Mouse (Mus musculus) heart, postnatal 0 days (tissue): ENCODE data around the gene Xpnpep3. TPM values are rescaled to one million over a fixed set of nuclear protein-coding genes. Genes with fewer than 3 reads are reported as not detected.
A peak's percentile ranks its signal among the peaks of the same experiment; 100 is the strongest.
"Not testable (repeated sequence)": the region's sequence is repeated elsewhere in the genome, so short reads cannot be mapped to it uniquely, and the experiment has no call there.

ENCODE experiments used
- ATAC-seq: fragments of 200-750 bp; cut with Nextera tagmentation; 2 replicates; pipeline ENCODE4 v1.8.0; 2017; ENCODE audit warnings: low read depth, moderate number of reproducible peaks, moderate library complexity; ENCODE audit not compliant: insufficient read depth
- DNase-seq: peaks from one replicate; pipeline ENCODE4 v3.0.0-alpha.2; 2016; ENCODE audit warnings: low spot score
- H3K27ac ChIP-seq: fragments of 300-500 bp; sonication (generic); 2 replicates; pipeline ENCODE4 v1.5.1; 2014; ENCODE audit warnings: low read depth, mild to moderate bottlenecking
- H3K27me3 ChIP-seq: fragments of 300-500 bp; sonication (generic); 2 replicates; pipeline ENCODE4 v1.6.1; 2014; ENCODE audit warnings: low read length, mixed read lengths; ENCODE audit not compliant: control insufficient read depth, insufficient read depth
- H3K36me3 ChIP-seq: fragments of 300-500 bp; sonication (generic); replicated peaks from 2 replicates; pipeline ENCODE4 v1.6.1; 2014; ENCODE audit warnings: low read length, mixed read lengths; ENCODE audit not compliant: control insufficient read depth, insufficient read depth
- H3K4me1 ChIP-seq: fragments of 300-500 bp; sonication (generic); 2 replicates; pipeline ENCODE4 v1.6.1; 2014; ENCODE audit warnings: antibody characterized with exemption; ENCODE audit not compliant: control insufficient read depth, insufficient read depth
- H3K4me2 ChIP-seq: fragments of 300-500 bp; sonication (generic); 2 replicates; pipeline ENCODE4 v1.6.1; 2014; ENCODE audit warnings: low read depth, mild to moderate bottlenecking, low read length, moderate library complexity
- H3K4me3 ChIP-seq: fragments of 300-500 bp; sonication (generic); 2 replicates; pipeline ENCODE4 v1.5.1; 2014; ENCODE audit warnings: low read depth, low read length
- H3K9ac ChIP-seq: fragments of 300-500 bp; sonication (generic); replicated peaks from 2 replicates; pipeline ENCODE4 v1.6.1; 2014; ENCODE audit warnings: low read depth, low read length, mixed read lengths
- H3K9me3 ChIP-seq: fragments of 300-500 bp; sonication (generic); replicated peaks from 2 replicates; pipeline ENCODE4 v1.6.1; 2016; ENCODE audit warnings: low read length; ENCODE audit not compliant: control insufficient read depth
- CTCF ChIP-seq: IDR thresholded peaks from 2 replicates; pipeline ENCODE4 v1.5.1; 2016; ENCODE audit warnings: antibody characterized with exemption, control low read depth, low read depth
- EP300 ChIP-seq: IDR thresholded peaks from 2 replicates; pipeline ENCODE4 v1.6.1; 2016; ENCODE audit warnings: antibody characterized with exemption, low read depth
- WGBS: fragments of 180-500 bp; shearing (Covaris S2); extraction: QIAGEN DNeasy Blood & Tissue Kit; methylation state at CpG from one replicate; pipeline ENCODE4 v1.1.7; 2014; 5-methylcytosine and 5-hydroxymethylcytosine counted together
- polyA plus RNA-seq: library from polyadenylated mRNA; unstranded; fragments of >200 nt; fragmentation: Nextera tagmentation; extraction: Ambion mirVana; gene quantifications from 2 replicates; pipeline ENCODE4 v1.2.1, GENCODE M21; 2015
- total RNA-seq: library from RNA; depleted of rRNA; stranded (reverse); fragments of >200 nt; gene quantifications from 2 replicates; pipeline ENCODE4 v1.2.3, GENCODE M21; 2014; ENCODE audit warnings: low replicate concordance

Xpnpep3 gene
- total and polyA plus RNA-seq, 2 experiments from 2014 or later, result 7.3 to 10.5 TPM

- H3K4me3 ChIP-seq, result no peak overlapping the region
- no peak overlapping the region for H3K9ac ChIP-seq
- peaks cover 51% of the 10 kb centered on the region for H3K36me3 ChIP-seq
- DNase-seq (no peak), ATAC-seq (no peak)
- no peaks in the 10 kb centered on the region for H3K9me3 ChIP-seq
- H3K27me3 ChIP-seq, result no peaks in the 10 kb centered on the region
- no peak overlapping the region for H3K4me2 ChIP-seq
- H3K4me1 ChIP-seq, result peaks cover 10% of the 10 kb centered on the region
- no peak for TF ChIP-seq CTCF
- TF ChIP-seq EP300, result no peak
- H3K27ac ChIP-seq, result no peak overlapping the region
- WGBS, result 85% methylated on average over 8 of the region's 8 CpGs
Observed at GRCm38 (mm10) chr15:81470735-81471134, 70.8 kb downstream of the Xpnpep3 start.

- Histone ChIP-seq H3K27me3 (no peaks in the 10 kb centered on the region), H3K4me2 (no peak overlapping the region), H3K36me3 (peaks cover 51% of the 10 kb centered on the region), H3K4me1 (peaks cover 4% of the 10 kb centered on the region), H3K9ac (no peak overlapping the region), H3K4me3 (no peak overlapping the region), H3K27ac (no peak overlapping the region), H3K9me3 (no peaks in the 10 kb centered on the region)
- no peak for DNase-seq
- no peak for ATAC-seq
- TF ChIP-seq CTCF (no peak), EP300 (no peak)
- WGBS, result 88% methylated on average over 5 of the region's 5 CpGs
Observed at GRCm38 (mm10) chr15:81472256-81472655, 72.3 kb downstream of the Xpnpep3 start.

- H3K27ac ChIP-seq, result no peak overlapping the region
- TF ChIP-seq CTCF (peak; percentile 28; the same call in 1 of the 2 replicates), EP300 (no peak)
- peaks cover 45% of the 10 kb centered on the region for H3K36me3 ChIP-seq
- H3K4me2 ChIP-seq, result no peak overlapping the region
- no peaks in the 10 kb centered on the region for H3K4me1 ChIP-seq
- WGBS, result 28% methylated on average over 3 of the region's 3 CpGs
- H3K9me3 ChIP-seq, result no peaks in the 10 kb centered on the region
- no peaks in the 10 kb centered on the region for H3K27me3 ChIP-seq
- no peak overlapping the region for H3K4me3 ChIP-seq
- ATAC-seq (no peak), DNase-seq (no peak)
- no peak overlapping the region for H3K9ac ChIP-seq
Observed at GRCm38 (mm10) chr15:81475654-81476053, 75.7 kb downstream of the Xpnpep3 start.

- WGBS, result 10% methylated on average over 2 of the region's 2 CpGs
- H3K4me3 ChIP-seq, result no peak overlapping the region
- H3K27me3 ChIP-seq, result no peaks in the 10 kb centered on the region
- DNase-seq, result no peak
- no peak overlapping the region for H3K27ac ChIP-seq
- no peaks in the 10 kb centered on the region for H3K4me1 ChIP-seq
- H3K4me2 ChIP-seq, result no peak overlapping the region
- no peak for TF ChIP-seq CTCF
- TF ChIP-seq EP300, result no peak
- H3K9me3 ChIP-seq, result no peaks in the 10 kb centered on the region
- H3K9ac ChIP-seq, result no peak overlapping the region
- ATAC-seq, result peak; percentile 68; the same call in 1 of the 2 replicates
- H3K36me3 ChIP-seq, result peaks cover 36% of the 10 kb centered on the region
Observed at GRCm38 (mm10) chr15:81476597-81476996, 76.7 kb downstream of the Xpnpep3 start.

GRCm38 (mm10) chr15:81479446-81480213 is 79.7 kb downstream of the Xpnpep3 start:
- DNase-seq, result no peak
- 56% methylated on average over 21 of the region's 21 CpGs for WGBS
- Histone ChIP-seq H3K9ac (no peak overlapping the region), H3K36me3 (peaks cover 9% of the 10 kb centered on the region), H3K27ac (no peak overlapping the region), H3K27me3 (no peaks in the 10 kb centered on the region), H3K4me2 (no peak overlapping the region), H3K9me3 (no peaks in the 10 kb centered on the region), H3K4me1 (no peaks in the 10 kb centered on the region), H3K4me3 (no peak overlapping the region)
- TF ChIP-seq EP300, result no peak
- no peak for TF ChIP-seq CTCF
- ATAC-seq, result no peak

GRCm38 (mm10) chr15:81480284-81480683 is 80.3 kb downstream of the Xpnpep3 start:
- not testable (repeated sequence) for H3K9ac ChIP-seq, H3K36me3 ChIP-seq, DNase-seq, H3K4me1 ChIP-seq, H3K9me3 ChIP-seq, H3K27me3 ChIP-seq, H3K4me3 ChIP-seq, ATAC-seq, H3K4me2 ChIP-seq, H3K27ac ChIP-seq
- 71% methylated on average over 3 of the region's 3 CpGs for WGBS
